Mouse (Mus musculus) right cerebral cortex, adult 18-20 months (tissue): ENCODE data around the gene Asb9.

ENCODE experiments used
- DNase-seq: peaks from one replicate; pipeline ENCODE4 v3.0.0; 2022; ENCODE audit warnings: mixed read lengths

Gene Asb9

GRCm38 (mm10) chrX:164505709-164506498 lies at the start of gene Asb9:
Asb9 (plus strand) TSS chrX:164506327.
- no peak for DNase-seq

DNA sequence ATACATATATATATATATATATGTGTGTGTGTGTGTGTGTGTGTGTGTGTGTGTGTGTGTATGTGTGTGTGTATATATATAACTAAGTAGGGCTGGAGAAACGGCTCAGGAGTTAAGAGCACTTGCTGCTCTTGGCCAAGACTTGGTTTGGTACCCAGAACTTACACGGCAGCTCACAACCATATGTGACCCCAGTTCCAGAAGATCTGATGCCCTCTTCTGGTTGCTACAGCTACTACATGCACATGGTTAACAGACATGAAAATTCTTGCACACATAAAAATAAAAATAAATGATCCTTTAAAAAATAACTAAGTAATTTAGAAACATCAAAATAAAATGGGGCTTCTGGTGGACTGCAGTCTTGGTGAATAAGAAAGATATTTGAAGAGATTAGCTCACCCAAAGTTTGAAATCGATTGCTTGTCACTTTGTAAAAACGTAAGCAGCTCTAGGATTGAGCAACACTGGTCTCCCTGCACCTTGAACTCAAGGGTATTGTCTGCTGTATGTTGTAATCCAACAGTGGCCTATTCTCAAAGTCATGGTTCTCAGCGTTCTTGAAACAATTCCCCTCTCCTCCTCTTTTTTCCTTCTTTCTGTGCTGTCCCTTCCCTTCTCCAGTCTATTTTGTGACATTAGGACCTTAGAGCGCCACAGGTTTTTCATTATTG lies 46.8 kb upstream of the Asb9 start:
- no peak for DNase-seq

DNA sequence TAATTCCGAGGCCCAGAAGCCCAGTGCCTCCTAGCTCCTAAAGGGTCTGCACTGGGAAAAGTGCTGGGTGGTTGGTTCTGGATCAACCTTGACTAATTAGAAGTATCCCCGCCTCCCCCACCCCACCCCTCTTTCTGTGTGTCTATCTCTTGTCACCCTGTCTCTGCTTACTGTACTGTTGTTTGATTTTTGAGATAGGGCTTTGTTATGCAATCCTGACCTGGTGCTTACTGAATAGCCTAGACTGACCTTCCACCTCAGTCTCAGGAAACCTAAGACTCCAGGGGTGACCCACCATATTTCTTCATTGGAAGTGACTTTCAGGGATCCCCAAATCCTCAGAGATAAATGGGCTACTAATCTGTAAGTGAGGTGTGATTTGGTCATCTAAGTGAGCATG lies 3.9 kb upstream of the Asb9 start:
- DNase-seq = no peak

DNA sequence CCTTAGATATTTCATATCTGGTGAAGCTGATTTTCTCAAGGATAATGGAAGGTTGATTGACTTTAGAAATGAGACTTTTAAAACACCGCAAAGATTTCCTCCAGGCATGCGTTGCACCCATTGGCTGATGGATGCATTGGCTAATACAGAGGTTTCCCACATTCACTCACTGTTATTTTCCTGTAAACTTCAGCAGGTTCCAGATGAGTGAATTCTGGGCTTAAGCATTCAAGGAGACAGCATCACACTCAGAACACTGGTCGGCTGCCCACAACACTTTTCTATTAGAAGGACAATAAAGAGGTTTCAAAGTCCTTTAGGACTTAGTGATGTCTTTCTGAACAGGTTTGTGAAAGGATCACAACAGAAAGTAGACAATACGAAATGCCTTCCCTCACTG lies 941 bp downstream of the Asb9 start:
- DNase-seq = no peak

DNA sequence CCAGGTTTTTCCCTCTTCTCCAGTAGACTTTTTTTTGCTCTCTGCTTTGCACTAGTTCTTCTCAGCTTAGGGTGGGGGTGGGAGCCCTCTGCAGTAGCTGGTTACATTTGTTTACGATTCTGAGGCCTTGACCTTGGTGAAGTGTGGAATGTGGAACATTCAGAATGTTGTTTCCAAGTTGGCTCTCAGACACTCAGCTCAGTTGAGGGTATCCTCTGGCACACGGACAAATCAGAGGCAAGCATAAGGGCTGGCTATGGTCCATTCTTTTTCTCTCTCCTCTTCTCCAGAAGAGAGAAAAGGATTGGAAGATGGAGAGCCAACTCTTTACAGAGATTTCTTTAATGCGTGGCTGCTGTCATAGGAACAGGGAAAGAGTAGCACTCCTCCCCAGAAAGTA lies 2.6 kb downstream of the Asb9 start:
- DNase-seq = no peak

DNA sequence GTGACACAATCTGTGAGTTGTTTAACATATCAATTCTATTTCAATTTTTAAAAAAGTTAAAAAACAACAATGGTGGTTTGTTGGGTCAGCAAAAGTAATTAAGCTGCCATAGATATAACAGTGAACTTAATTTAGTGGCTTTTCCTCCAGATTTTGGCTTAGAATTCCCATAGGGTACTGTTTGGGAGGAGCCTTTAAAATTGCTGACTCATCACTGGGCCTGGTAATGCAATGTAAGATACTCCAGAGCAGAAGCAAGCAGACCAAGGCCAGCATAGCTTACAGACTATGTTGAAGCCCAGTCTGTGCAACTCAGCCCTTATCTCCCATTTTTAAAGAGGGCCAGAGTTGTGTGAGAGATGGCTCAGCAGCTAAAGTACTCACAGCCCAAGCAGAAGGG lies 16.0 kb downstream of the Asb9 start:
- DNase-seq = no peak

- DNase-seq = no peak
Observed at GRCm38 (mm10) chrX:164526566-164526965, 20.4 kb downstream of the Asb9 start.

DNA sequence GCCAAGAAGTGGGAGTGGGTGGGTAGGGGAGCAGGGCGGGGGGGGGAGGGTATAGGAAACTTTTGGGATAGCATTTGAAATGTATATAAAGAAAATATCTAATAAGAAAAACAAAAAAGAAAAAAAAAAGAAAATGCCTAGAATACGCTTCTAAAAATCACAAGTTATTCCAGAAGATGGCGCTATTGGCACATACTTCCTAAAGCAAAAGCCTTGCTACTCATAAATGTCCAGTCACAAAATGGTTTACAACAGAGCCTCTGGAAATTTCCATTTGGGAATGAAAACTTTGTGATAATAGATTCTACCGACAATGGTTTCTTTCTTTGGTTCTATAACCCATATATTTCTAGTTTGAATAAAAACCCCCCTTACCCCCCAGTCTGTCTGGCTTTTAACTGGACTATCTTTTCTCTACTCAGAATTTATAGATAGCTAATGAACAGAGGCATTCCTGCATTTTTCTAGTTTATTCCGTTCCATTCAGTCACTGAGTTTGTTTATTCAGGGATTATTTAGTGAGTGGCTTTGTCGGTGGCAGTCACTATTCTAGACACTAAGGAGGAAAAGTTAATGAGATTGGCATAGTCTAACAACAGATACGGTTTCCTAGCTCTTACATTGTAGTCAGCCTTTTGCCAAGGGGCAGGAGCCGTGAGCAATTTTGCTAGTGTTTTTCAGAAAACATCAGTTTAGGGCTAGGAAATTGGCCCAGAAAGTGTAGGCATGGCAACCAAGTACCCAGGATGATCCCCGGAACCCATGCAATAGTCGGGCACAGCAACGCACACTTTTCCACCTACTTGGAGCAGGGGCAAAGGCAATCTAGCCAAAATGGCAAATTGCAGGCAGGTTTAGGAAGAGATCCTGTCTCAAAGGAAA lies 35.5 kb downstream of the Asb9 start:
- peak; percentile 2 for DNase-seq

GRCm38 (mm10) chrX:164570195-164570594 lies 64.1 kb downstream of the Asb9 start:
- DNase-seq = no peak

DNA sequence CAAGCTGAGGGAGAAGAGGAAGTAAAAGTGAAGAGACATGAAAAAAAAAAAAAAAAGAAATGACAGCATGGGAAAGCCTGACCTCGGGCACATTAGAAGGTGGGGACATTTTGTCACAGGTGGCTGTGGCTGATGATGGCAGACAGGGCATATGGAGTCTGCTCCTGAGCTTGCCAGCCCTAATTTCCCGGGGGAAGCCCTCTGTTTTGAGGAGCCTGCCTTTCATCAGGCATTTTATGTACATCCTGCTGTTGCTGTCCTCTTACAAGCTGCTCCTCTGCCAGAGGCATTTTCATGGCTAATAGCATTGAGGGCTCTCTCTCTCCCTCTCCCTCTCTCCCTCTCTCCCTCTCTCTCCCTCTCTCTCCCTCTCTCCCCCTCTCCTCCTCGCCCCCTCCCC lies 70.8 kb downstream of the Asb9 start:
- DNase-seq = no peak
